Mouse (Mus musculus) cerebellum, adult 2 months (tissue): Measurements from ENCODE around the gene Kif28.

Source experiments
- CTCF ChIP-seq: fragments of 200-500 bp; IDR thresholded peaks from 2 replicates; pipeline ENCODE4 v1.5.1; 2011; ENCODE audit warnings: low read depth, mild to moderate bottlenecking, control low read depth, low read length, moderate library complexity, borderline replicate concordance; ENCODE audit not compliant: insufficient read depth
- POLR2A ChIP-seq: fragments of 200-500 bp; IDR thresholded peaks from 2 replicates; pipeline ENCODE4 v1.6.1; 2011; ENCODE audit warnings: low read length, control low read depth, borderline replicate concordance; ENCODE audit not compliant: insufficient read depth

DNA sequence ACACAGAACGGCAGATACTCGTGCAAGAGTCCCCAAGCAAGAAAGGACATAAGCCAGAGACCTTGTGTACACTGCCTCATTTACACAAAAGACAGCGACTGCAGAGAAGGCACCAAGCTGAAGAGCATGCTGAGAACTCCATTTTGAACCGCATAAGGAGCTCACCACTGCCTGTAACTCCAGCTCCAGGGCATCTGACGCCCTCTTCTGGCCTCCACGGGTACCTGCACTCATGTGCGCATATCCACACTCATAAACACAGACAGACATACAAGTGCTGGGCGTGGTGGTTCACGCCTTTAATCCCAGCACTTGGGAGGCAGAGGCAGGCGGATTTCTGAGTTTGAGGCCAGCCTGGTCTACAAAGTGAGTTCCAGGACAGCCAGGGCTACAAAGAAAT is 16.4 kb downstream of the Kif28 start:
- no peak for TF ChIP-seq CTCF
- TF ChIP-seq POLR2A, result no peak
